Mouse (Mus musculus) testis, adult 2 months (tissue): ENCODE data around the gene Ccl5.

Experiments used
- CTCF ChIP-seq: fragments of 200-500 bp; IDR thresholded peaks from 2 replicates; pipeline ENCODE4 v1.5.1; 2012; ENCODE audit warnings: low read depth, mild to moderate bottlenecking, inconsistent platforms, low read length, moderate library complexity; ENCODE audit not compliant: control insufficient read depth, insufficient read depth, insufficient replicate concordance
- POLR2A ChIP-seq: fragments of 200-500 bp; IDR thresholded peaks from 2 replicates; pipeline ENCODE4 v1.6.1; 2012; ENCODE audit warnings: low read depth, mild to moderate bottlenecking, inconsistent platforms, low read length, moderate library complexity; ENCODE audit not compliant: control insufficient read depth

DNA sequence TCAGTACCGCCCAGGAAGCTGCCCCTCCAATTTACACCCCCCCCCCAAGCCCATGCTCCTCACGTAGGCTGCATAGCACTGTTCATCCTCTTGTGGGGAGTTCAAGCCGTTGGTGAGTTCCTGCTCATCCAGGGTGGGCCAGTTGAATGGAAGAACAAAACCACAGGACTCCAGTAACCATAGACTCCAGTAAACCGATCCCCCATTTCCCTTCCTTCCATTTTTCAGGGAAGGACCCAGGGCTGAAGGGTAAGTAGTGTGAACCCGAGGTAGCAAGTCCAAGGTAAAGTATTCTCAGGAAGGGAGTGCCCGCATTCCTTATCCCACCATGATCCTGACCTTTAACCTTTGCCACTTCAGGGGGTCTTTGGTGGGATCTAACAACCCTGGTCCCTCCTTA is 11.9 kb downstream of the Ccl5 start:
- no peak for TF ChIP-seq CTCF
- TF ChIP-seq POLR2A, result no peak
